Mouse (Mus musculus): Measurements from ENCODE around the gene Tet1. TPM values are rescaled to one million over a fixed set of nuclear protein-coding genes. Genes with fewer than 3 reads are reported as not detected.

The Tet1 gene
- polyA plus RNA-seq, 1 experiment: 0.11 TPM

DNA sequence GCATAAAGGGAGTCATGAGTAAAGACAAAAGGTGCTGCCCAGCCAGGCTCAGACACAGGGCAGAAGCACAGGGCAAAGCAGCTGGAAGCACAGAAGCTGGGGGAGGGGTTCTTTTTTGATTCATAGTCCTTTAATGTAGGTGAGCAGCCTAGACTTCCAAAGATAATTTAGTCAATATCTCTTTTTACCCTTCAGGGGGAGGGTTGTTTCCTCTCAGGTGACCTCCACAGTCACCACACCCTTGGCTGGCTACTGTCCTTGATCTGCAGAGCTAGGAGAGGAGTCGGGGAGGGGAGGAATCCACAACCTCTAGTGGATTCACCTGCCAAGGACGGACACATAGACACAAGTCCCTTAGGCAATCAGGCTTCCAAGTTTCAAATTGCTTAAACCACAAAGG is 10.7 kb downstream of the Tet1 start:
- Histone ChIP-seq H3K4me1 (ENCODE audit: control insufficient read depth, insufficient read depth, low read length) (no peaks in the 10 kb centered on the region), H3K4me3 (ENCODE audit: control insufficient read depth, low read depth, low read length) (no peak overlapping the region), H3K36me3 (ENCODE audit: control insufficient read depth, insufficient read depth, low read length) (no peaks in the 10 kb centered on the region), H3K27me3 (ENCODE audit: control insufficient read depth, insufficient read depth, low read length) (no peaks in the 10 kb centered on the region), H3K27ac (ENCODE audit: control insufficient read depth, insufficient read depth, low read depth, low read length) (no peak overlapping the region)
- TF ChIP-seq CTCF (IDR thresholded peaks at IDR 0.05; ENCODE audit: control insufficient read depth, insufficient read depth, insufficient replicate concordance, low read depth, low read length) (no peak), POLR2A (IDR thresholded peaks at IDR 0.05; ENCODE audit: control insufficient read depth, low read depth, low read length) (no peak)

DNA sequence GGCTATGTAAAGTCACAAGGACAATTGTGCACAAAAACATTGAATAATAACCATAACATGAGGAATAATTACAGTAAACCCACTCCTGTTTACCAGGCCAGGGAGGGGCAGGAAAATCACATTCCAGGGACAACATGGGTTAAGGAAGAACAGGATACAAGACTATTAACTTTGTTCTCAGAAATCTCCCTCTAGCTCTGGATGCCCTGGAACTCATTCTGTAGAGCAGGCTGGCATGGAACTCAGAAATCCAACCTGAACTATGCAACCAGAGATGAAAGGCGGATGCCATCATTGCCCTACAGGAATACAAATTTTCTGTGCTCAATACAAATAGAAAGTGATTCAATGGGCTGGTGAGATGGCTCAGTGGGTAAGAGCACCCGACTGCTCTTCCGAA is 11.4 kb downstream of the Tet1 start:
- no peak overlapping the region for H3K27ac ChIP-seq (ENCODE audit: control insufficient read depth, insufficient read depth, low read depth, low read length)
- H3K27me3 ChIP-seq (ENCODE audit: control insufficient read depth, insufficient read depth, low read length): no peaks in the 10 kb centered on the region
- H3K4me1 ChIP-seq (ENCODE audit: control insufficient read depth, insufficient read depth, low read length): no peaks in the 10 kb centered on the region
- no peaks in the 10 kb centered on the region for H3K36me3 ChIP-seq (ENCODE audit: control insufficient read depth, insufficient read depth, low read length)
- H3K4me3 ChIP-seq (ENCODE audit: control insufficient read depth, low read depth, low read length): no peak overlapping the region
- TF ChIP-seq POLR2A (IDR thresholded peaks at IDR 0.05; ENCODE audit: control insufficient read depth, low read depth, low read length): no peak
- TF ChIP-seq CTCF (IDR thresholded peaks at IDR 0.05; ENCODE audit: control insufficient read depth, insufficient read depth, insufficient replicate concordance, low read depth, low read length): no peak

DNA sequence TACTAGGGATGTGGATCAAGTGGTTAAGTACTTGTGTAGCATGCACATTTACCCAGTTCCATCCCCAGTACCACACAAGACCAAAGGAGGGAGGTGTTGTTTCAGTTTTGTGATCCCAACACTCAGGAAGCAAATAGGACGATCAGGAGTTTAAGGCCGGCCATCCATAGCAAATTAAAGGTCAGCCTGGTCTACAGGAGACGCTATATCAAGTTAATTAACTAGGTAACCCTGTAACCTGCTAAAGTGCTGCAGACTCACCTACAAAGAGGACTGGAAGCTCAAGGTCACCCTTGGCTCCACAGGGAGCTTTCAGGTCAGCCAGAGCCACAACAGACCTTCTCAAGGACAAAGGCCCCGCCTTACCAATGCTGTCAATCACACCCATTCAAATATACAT is 12.0 kb downstream of the Tet1 start:
- H3K27me3 ChIP-seq (ENCODE audit: control insufficient read depth, insufficient read depth, low read length): no peaks in the 10 kb centered on the region
- TF ChIP-seq CTCF (IDR thresholded peaks at IDR 0.05; ENCODE audit: control insufficient read depth, insufficient read depth, insufficient replicate concordance, low read depth, low read length): no peak
- no peak for TF ChIP-seq POLR2A (IDR thresholded peaks at IDR 0.05; ENCODE audit: control insufficient read depth, low read depth, low read length)
- H3K4me3 ChIP-seq (ENCODE audit: control insufficient read depth, low read depth, low read length): no peak overlapping the region

DNA sequence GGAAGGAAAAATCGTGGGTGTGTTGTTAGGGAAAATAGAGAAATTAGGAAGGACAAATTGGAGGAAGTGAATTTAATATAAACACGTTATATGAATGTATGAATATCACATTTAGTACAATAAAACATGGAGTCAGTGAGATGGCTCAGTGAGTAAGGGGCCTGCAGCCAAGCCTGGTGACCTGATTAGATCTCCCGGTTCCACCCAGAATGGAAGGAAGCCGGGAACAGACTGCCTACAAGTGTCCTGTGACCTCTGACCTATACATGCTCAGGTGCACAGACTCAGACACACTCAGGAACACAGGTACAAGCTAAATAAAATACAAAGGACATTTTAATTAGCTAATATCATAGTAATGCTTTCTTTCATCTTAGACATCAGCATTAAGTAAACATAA is 12.8 kb downstream of the Tet1 start:
- TF ChIP-seq POLR2A (IDR thresholded peaks at IDR 0.05; ENCODE audit: control insufficient read depth, low read depth, low read length) (no peak), CTCF (IDR thresholded peaks at IDR 0.05; ENCODE audit: control insufficient read depth, insufficient read depth, insufficient replicate concordance, low read depth, low read length) (no peak)
- no peaks in the 10 kb centered on the region for H3K27me3 ChIP-seq (ENCODE audit: control insufficient read depth, insufficient read depth, low read length)
- no peak overlapping the region for H3K4me3 ChIP-seq (ENCODE audit: control insufficient read depth, low read depth, low read length)
- H3K36me3 ChIP-seq (ENCODE audit: control insufficient read depth, insufficient read depth, low read length): no peaks in the 10 kb centered on the region
- H3K4me1 ChIP-seq (ENCODE audit: control insufficient read depth, insufficient read depth, low read length): no peaks in the 10 kb centered on the region
- no peak overlapping the region for H3K27ac ChIP-seq (ENCODE audit: control insufficient read depth, insufficient read depth, low read depth, low read length)

More for the DNA sequence above, 12.0 kb downstream of the Tet1 start:
- Histone ChIP-seq H3K36me3 (ENCODE audit: control insufficient read depth, insufficient read depth, low read length) (no peaks in the 10 kb centered on the region), H3K27ac (ENCODE audit: control insufficient read depth, insufficient read depth, low read depth, low read length) (no peak overlapping the region), H3K4me1 (ENCODE audit: control insufficient read depth, insufficient read depth, low read length) (no peaks in the 10 kb centered on the region)

DNA sequence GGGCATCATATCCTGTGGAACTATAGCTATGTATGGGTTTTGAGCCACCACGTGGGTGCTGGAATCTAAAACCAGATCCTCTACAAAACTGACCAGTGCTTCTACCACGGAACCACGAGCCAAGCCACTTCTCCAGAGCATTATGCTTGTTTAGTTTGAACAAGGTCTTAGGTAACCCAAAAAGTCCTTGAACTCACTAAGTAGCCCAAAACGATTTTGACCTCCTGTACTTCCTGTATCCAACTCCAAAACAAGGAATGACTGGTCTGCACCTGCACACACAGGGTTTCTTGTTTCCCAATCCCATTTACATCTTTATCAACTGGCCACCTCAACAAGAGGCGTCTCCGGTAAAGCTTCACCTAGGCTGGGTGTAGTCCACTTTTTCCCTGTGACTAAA is 13.4 kb downstream of the Tet1 start:
- TF ChIP-seq CTCF (IDR thresholded peaks at IDR 0.05; ENCODE audit: control insufficient read depth, insufficient read depth, insufficient replicate concordance, low read depth, low read length) (no peak), POLR2A (IDR thresholded peaks at IDR 0.05; ENCODE audit: control insufficient read depth, low read depth, low read length) (no peak)
- H3K4me1 ChIP-seq (ENCODE audit: control insufficient read depth, insufficient read depth, low read length): no peaks in the 10 kb centered on the region
- H3K4me3 ChIP-seq (ENCODE audit: control insufficient read depth, low read depth, low read length): no peak overlapping the region
- no peaks in the 10 kb centered on the region for H3K36me3 ChIP-seq (ENCODE audit: control insufficient read depth, insufficient read depth, low read length)
- H3K27me3 ChIP-seq (ENCODE audit: control insufficient read depth, insufficient read depth, low read length): no peaks in the 10 kb centered on the region
- no peak overlapping the region for H3K27ac ChIP-seq (ENCODE audit: control insufficient read depth, insufficient read depth, low read depth, low read length)

DNA sequence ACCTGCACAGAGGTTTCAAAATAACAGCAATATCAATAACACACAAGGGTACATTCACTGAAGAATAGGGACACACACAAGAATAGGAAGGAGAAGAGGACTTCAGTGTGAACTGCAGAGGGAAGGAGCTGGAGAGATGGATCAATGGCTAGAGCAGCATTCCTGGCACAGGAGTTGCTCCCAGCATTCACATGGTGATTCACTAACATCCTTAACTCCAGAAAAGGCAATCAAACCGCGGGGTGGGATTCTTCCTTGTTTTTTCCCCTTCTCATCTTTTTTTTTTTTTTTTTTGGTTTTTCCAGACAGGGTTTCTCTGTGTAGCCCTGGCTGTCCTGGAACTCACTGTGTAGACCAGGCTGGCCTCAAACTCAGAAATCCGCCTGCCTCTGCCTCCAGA is 14.3 kb downstream of the Tet1 start:
- no peak overlapping the region for H3K4me3 ChIP-seq (ENCODE audit: control insufficient read depth, low read depth, low read length)
- H3K27ac ChIP-seq (ENCODE audit: control insufficient read depth, insufficient read depth, low read depth, low read length): no peak overlapping the region
- H3K36me3 ChIP-seq (ENCODE audit: control insufficient read depth, insufficient read depth, low read length): no peaks in the 10 kb centered on the region
- H3K27me3 ChIP-seq (ENCODE audit: control insufficient read depth, insufficient read depth, low read length): no peaks in the 10 kb centered on the region
- no peaks in the 10 kb centered on the region for H3K4me1 ChIP-seq (ENCODE audit: control insufficient read depth, insufficient read depth, low read length)
- no peak for TF ChIP-seq CTCF (IDR thresholded peaks at IDR 0.05; ENCODE audit: control insufficient read depth, insufficient read depth, insufficient replicate concordance, low read depth, low read length)
- TF ChIP-seq POLR2A (IDR thresholded peaks at IDR 0.05; ENCODE audit: control insufficient read depth, low read depth, low read length): no peak

DNA sequence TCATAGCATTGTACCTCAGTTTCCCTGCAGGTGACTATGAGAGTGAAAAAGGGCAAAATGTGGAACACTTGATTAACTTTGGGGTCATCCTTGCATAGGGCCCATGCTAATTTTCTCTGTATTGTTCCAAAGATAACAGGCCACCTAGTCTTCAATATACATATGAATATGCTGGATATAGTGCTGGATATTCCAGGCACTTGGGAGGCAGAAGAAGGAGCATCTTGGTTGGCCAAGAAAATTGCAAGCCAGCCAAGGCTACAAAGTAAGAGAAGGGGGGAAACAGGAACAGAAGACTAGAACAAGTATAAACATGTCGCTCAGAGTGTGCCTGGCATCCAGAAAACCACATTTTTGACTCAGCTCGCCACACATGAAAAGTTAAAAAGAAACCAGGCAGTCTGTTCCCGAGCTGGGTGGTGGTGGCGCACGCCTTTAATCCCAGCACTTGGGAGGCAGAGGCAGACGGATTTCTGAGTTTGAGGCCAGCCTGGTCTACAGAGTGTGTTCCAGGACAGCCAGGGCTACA is 15.4 kb downstream of the Tet1 start:
- no peaks in the 10 kb centered on the region for H3K4me1 ChIP-seq (ENCODE audit: control insufficient read depth, insufficient read depth, low read length)
- no peak overlapping the region for H3K4me3 ChIP-seq (ENCODE audit: control insufficient read depth, low read depth, low read length)
- no peaks in the 10 kb centered on the region for H3K27me3 ChIP-seq (ENCODE audit: control insufficient read depth, insufficient read depth, low read length)
- no peaks in the 10 kb centered on the region for H3K36me3 ChIP-seq (ENCODE audit: control insufficient read depth, insufficient read depth, low read length)
- TF ChIP-seq CTCF (IDR thresholded peaks at IDR 0.05; ENCODE audit: control insufficient read depth, insufficient read depth, insufficient replicate concordance, low read depth, low read length): no peak
- TF ChIP-seq POLR2A (IDR thresholded peaks at IDR 0.05; ENCODE audit: control insufficient read depth, low read depth, low read length): no peak
- H3K27ac ChIP-seq (ENCODE audit: control insufficient read depth, insufficient read depth, low read depth, low read length): no peak overlapping the region

Measured in testis, adult 2 months (tissue).